Mouse (Mus musculus): ENCODE measurements around the gene Cacng7. TPM values are rescaled to one million over a fixed set of nuclear protein-coding genes. Genes with fewer than 3 reads are reported as not detected.
A peak's percentile ranks its signal among the peaks of the same experiment; 100 is the strongest.

Cacng7 gene
- polyA plus RNA-seq, 1 experiment from 2014 or later = 4.9 TPM

Small RNAs within 50 kb of the gene (microRNA-seq; reads per million reads assigned to microRNA genes)
- 46.3 reads per million, percentile 26 among the genes with 10 or more reads in this experiment for gene Gm23450 (ENCODE audit: insufficient number of aligned reads)

Other genes starting within 250 kb of the Cacng7 start
- gene AU018091, start 163.8 kb upstream of the Cacng7 start, polyA plus RNA-seq (2014; fragmentation: Nextera tagmentation; extraction: Ambion mirVana) = 0.05 and 0.37 TPM in 2 replicates
- not detected in 2 replicates for gene Nlrp12, start 83.2 kb upstream of the Cacng7 start, polyA plus RNA-seq (2014; fragmentation: Nextera tagmentation; extraction: Ambion mirVana)
- 29.1 and 36.2 TPM in 2 replicates for gene Myadm, start 43.9 kb upstream of the Cacng7 start, polyA plus RNA-seq (2014; fragmentation: Nextera tagmentation; extraction: Ambion mirVana)
- gene Prkcg, start 43.8 kb upstream of the Cacng7 start, polyA plus RNA-seq (2014; fragmentation: Nextera tagmentation; extraction: Ambion mirVana) = 0.99 and 1.0 TPM in 2 replicates
- gene Cacng8, start 57.7 kb downstream of the Cacng7 start, polyA plus RNA-seq (2014; fragmentation: Nextera tagmentation; extraction: Ambion mirVana) = 7.9 and 9.3 TPM in 2 replicates
- gene Cacng6, start 91.2 kb downstream of the Cacng7 start, polyA plus RNA-seq (2014; fragmentation: Nextera tagmentation; extraction: Ambion mirVana) = 0.40 and 0.44 TPM in 2 replicates
- gene Tarm1, start 169.7 kb downstream of the Cacng7 start, polyA plus RNA-seq (2014; fragmentation: Nextera tagmentation; extraction: Ambion mirVana) = not detected in 2 replicates